Mouse (Mus musculus) kidney, adult 2 months (tissue): ENCODE data around the gene Slc35b2.

Experiments used
- CTCF ChIP-seq: fragments of 200-500 bp; conservative IDR thresholded peaks from 2 replicates; pipeline ENCODE4 v1.5.1; 2011; ENCODE audit warnings: low read depth, mild to moderate bottlenecking, control low read depth, low read length, moderate library complexity, mixed read lengths; ENCODE audit not compliant: insufficient read depth, insufficient read length
- POLR2A ChIP-seq: fragments of 200-500 bp; IDR thresholded peaks from one replicate; pipeline ENCODE4 v1.6.1; 2011; ENCODE audit warnings: low read depth, low read length, control low read depth

- TF ChIP-seq POLR2A (no peak), CTCF (no peak)
Measured at GRCm38 (mm10) chr17:45556514-45557245, 7.0 kb upstream of the Slc35b2 start.
